Mouse (Mus musculus) embryo, embryonic 11.5 days (tissue): Measurements from ENCODE around the gene Rcvrn.
A peak's percentile ranks its signal among the peaks of the same experiment; 100 is the strongest.

Source experiments
- DNase-seq: peaks from one replicate; pipeline ENCODE4 v3.0.0-alpha.2; 2012; ENCODE audit warnings: low read depth, low spot score

Gene Rcvrn

DNA sequence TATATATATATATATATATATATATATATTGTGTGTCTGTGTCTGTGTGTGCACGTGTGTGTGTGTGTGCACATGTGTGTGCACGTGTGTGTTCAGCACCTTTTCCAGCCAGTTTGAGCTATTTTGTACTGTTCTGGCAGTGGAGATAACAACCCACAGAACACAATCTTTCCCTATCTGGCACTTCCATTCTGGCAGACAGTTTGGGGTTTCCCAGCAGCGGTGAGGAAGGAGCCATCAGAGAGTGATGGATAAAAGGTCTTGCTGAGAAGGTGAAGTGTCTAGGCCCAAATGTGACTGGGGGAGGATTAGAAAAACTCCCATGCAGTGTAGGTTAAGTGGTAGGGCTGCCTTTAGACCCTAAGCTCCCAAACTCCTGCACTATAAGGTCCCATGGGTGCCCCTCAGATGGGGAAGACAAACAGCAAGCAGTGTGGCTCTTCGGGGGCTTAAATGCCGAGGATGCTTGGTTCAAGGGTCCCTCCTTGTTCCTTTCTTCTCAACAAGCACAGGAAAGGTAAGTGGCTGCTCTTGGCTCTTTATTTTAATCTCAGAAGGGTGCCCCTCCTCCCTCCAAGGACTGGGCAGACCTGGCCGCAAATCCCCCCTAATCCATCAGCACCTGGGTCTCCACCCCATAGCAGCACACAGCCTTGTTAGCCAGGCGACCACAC is at the start of gene Rcvrn:
Gene Rcvrn, plus strand, starts transcription at position 624 of the 674 bp plus-strand sequence.
- no peak for DNase-seq

DNA sequence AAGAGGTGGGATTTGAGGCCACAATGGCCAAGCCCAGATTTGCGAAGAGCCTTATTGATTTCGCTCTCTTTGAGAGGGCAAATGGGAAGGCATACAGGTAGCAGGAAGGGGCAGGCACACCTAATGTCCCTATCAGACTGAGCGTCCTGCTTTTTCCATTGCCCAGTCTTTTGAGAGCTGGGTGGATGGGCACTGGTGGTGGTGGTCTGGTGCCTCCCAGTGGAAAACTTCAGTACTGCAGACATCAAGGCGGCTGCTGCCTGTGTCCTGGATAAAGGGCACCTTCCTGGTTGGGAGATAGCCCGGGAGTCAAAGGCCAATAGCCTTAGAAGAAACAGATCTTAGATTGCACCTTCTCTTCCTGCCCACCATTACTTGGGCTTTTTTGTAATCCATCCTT is 47.4 kb upstream of the Rcvrn start:
- peak; percentile 56 for DNase-seq

DNA sequence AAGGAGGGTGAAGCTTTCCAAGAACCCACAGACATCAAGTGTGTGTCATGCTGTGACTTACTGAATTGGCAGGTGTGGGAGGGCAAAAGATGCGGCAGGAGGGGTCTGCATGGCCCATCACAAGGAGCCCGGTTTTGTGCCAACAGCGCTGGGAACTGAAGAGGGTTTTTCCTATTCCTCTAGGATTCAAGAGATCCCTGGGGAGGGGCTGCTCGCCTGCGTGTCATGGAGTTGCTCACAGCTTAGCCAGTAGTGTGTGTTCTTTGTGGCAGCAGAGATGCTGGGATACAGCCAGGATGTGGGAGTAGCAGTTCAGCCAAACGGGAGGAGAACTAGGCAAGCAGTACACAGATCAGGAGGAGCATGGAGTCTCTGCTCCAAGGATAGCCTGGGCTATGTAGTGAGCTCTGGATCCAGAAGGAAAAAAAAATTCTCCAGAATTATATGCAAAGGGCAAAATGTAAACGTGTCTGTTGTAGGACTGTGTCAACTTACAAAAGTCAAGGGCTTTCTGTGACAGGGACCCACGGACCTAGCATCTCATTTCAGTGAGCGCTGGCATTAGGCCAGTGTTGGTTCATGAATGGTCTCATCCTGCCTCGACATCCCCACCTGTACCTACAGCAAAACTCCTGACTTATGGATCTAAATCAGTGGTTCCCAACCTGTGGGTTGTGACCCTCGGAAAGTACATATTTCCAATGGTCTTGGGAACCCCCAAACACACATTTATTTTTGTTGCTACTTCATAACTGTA is 46.3 kb upstream of the Rcvrn start:
- DNase-seq: no peak

DNA sequence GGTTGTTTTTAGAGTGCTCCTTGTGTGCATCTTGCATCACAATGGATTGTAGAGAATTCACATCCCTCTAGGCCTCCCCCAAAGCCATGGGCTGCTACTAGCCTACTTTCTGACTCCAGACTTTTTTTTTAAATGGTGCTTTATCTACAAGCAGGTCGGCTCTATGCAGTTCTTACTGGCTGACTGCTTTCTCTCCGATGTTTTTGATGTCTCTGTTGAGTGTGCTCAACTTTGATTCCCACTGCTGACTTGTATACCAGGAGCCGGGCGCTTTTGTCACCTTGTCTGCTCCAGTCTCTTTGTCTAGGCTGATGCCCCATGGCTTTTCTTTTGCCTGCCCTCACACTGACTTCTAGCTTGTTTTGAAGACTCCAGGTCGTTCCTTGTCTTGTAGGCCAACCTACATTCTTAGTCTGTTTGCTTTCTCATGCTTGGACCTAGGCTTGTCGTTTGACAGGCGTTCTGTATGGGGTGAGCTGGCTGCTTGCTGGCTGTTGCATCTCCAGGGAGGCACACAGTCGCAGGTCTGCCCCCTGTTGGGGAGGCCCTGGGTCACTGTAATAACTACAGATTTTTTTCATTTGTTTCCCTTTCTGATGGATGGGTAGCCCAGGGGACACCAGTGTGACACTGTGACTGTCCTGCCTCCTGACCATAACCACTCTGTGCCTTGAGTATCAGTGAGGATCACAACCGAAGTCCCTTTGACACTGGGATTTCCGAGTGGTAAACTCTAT is 45.0 kb upstream of the Rcvrn start:
- no peak for DNase-seq

DNA sequence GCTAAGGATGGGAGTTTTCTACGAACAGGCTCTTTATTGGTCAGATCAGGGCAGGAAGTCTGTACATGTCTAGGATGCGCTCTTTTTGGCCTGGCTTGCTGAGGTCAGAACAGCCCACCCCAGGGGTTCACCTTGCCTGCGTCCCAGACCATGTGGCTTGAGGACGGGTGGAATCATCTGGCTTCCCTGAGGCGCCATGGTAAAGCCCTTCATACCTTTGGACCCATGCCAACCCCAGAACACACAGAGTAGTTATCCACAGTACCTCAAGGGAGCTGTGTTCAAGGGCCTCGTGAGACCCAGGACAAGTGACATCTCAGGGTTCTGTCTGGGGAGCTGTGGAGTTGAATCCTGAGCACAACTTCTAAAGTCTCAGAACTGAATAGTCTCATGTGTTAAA is 43.4 kb upstream of the Rcvrn start:
- no peak for DNase-seq

DNA sequence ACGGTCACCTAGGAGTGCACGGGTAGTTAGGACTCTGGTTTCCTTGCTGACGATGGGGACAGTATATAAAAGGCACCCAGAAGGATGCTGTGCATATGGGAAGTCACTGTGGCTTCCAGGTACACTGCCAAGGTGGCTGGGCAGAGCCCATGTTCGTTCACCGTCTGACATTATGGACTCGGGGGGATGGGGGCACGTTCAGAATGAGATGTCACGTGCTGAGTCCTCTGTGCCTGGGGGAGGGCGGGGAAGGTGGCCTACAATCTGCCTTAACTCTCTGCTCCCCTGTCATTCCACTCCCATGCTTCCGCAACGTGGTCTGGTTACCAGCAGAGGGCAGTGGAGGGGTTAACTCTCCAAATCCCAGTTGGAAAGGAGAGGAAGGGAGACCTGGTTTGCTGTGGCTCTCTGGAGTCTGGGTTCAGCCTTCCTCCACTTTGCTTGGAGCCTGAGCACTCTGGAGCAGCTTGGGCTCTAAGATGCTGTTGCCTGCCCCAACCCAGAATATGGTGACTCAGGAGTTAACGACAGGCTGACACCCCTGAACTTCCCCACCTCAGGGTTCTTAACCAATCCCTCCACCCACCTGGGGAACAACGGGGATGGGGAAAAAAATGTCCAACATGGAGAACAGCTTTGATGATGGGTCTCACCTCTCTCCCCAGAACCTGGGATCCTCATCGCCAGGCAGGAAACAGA is 42.8 kb upstream of the Rcvrn start:
- peak; percentile 35 for DNase-seq

DNA sequence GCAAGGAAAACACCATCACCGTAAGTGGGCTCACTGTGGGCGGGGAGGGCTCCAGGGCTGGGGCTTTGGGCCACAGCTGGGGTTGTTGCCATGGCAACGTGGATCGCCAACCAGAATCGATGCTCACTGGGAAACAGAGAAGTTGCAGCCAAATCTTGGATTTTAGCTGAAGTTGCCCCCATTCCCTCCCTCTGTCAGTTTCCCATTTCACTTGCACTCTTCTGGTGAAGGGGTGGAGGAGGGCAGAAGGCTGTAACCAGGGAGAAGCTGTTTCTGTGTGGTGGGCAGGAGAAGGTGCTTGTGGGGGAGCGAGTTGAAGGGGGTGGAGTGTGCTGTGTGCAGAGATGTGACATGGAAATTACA is 42.3 kb upstream of the Rcvrn start:
- DNase-seq: no peak

DNA sequence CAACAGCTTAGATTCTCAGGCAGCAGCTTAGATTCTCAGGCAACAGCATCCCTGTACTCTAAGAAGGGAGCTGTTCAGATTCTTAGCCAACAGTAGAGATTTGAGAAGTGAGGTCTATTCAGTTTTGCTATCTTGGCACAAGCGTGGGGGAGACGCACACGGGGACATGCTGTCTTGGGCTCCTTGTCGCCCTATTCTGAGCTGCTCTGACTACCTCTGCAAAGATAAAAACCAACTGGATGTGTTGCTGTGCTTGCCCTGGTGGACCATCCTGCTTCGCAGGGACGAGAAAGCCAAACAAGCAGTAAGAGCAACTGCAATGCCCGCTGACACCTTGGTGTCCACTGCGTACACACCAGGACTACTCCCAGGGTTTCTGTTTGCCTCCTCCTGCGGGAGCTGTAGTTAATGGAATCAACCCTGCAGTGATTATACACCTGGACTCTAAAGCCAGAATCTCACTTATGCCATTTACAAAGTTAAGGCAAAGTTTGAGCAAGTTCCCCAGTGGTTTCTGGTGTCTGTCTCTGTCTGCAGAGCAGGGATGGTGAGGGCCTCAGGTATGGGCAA is 41.5 kb upstream of the Rcvrn start:
- no peak for DNase-seq

DNA sequence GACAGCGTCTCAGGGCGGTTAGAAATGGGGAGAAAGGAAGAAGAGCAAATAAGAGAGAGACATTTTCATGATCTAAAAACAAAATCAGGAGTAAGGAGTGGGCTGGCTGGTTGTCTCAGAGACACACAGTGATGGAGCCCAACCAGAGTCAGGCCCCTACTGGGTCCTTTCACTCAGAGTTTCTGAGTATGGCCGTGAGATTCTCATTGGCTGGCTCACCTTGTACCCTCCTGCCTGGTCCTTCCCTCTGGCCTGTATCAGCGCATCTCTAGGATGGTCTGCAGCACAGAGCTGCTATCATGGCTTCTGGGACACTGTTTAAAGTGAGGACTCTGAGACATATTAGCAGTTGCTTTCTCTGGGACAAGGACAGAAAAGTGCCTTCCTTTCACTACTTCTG is 40.6 kb upstream of the Rcvrn start:
- no peak for DNase-seq

DNA sequence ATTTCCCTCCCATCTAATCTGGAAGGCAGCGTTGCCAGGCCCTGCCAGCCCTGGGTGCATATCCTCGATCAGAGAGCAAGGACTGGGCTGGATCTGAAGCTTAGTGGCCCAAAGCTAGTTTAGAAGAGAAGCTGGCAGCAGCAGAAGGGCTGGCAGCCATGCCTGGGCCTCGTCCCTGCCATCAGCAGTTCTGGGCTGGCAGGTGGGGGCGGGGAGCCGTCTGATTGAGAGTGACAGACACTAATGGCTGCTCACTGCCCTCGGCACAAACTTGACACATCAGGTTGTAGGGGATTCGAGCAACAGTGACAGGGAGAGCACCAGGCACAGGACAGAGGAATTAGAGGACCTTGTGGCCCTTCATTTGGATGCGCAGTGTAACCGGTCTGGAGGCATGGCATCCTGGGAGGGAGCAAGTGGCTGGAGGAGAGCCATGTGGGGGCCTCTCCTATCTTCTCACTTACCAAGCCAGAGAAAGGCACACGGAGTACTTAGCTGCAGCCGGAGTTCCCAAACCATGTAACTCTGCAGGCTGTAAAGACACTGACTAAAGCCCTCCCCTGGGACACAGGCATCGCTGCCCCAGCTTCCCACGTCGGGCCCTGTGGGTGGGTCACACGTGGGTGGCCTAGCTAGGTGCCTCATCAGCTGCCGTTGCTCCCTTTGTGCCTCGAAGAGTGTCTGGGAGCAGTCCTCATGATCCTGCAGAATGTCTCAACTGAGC is 39.7 kb upstream of the Rcvrn start:
- no peak for DNase-seq

DNA sequence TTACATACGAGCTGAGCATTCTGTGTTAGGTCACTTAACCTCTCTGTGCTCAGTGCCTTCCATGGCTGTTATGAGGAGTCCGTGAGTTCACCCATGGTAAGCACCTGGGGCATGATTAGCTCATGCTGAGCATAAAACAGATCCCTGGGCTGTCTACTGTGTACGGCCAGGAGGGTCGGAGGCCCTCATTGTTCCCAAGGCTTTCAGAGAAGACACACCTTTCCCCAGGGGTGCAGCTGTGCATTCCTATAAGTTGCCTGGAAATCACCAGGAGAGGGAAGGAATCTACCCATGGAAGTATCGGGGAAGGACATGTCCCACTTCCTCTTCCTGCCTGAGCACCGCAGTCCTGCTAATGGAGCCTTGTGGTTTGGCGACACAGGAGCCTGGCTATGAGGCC is 38.8 kb upstream of the Rcvrn start:
- no peak for DNase-seq

DNA sequence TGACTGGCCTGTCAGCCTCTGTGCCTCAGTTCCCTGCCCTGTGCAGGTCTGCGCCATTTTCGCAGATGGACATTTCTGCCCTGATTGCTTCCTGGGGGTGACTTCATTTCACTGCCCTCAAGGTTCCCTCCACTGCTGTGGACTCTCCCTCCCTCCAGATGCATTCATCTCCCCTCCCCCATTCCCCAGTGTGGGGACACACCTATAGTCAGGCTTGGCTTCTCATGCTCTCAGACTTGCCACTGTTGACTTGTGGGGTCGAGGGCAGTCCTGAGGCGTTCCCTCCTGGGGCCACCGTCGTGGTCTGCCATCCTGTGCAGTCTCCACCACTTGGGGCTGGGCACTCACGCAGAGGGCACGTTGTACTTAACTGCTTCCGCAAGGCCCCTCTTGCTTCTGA is 38.3 kb upstream of the Rcvrn start:
- DNase-seq: no peak

DNA sequence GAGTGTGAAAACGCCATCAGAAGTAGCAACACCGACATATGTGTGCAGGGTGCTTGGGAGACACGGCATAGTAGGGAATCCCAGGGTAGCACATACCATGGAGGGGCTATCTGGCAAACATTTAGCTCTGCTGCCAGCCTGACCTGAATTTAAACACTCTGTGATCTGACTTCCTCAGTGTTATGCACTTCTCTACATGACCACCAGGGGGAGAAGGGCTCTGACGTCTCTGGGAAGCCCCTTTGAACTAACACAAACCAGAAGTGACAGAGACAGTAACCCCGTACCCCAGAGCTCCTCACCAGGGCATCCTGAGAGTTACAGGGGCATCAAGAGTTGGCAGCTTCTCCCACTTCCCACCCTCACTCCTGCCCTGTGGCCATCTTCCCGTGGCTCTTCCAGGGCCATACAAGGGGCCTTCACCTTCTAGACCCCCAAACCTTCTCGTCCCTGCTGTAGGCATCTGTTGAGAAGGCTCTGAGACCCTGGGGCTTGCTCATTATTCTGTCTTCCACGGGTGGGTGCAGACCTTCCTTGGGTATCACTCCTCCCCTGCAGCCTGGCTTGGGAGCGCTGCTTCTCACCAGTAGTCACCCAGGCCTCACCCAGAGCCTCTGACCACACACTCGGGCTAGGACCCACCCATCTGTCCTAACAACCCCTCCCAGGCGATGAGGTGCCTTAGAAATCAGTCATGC is 37.3 kb upstream of the Rcvrn start:
- DNase-seq: peak; percentile 45

DNA sequence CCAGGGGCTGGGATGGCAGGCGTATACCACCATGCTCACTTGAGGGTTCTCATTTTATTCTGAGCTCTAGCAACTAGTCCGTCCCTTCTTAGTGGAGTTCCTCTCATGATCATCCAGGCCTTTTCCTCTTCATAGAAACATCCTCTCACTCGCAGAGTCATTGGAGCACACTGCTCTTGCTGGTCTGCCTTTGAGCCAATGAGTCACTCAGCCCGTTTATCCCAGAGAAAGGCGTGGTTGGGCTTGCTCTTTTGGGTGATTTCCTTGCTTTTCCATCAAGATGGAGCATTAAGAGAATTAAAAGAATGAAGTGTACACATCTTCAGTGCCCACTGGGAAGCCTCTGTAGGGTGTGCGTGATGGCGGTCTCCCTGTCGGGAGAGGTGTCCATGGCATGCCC is 33.7 kb upstream of the Rcvrn start:
- no peak for DNase-seq

DNA sequence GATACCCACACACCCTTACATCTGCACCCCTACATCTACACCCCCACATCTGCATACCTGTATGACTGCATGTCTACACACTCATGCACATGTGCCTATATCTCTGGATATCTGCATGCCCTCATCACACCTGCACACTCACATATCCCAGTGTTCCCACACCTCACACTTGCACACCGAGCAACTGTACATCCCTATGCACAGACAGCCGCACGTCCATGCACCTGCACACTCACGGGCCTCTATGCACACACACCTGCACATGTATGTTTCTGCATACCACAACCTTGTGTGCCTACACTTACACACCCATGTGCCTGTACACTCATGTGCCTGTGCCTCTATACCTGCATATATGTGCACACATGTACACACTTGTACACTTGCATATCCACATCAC is 31.7 kb upstream of the Rcvrn start:
- DNase-seq: no peak

DNA sequence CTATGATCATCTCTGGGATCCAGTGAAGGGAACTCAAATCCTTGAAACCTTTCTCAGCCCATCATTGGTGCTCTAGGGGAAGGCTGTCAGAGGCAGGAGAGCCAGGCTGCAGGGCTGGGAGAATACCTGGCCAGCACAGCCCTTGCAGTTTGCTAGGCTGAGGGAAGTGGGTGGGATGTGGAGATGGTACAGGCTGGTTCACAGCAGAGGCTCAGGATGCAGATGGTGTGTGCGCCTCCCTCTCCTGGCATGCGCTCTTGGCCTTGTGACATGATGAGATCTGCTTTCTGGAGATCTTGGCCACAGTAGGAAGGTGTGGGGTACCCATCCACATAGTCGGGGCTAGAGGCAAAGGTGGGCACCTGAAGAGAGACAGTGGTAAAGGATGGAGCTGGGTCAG is 30.9 kb upstream of the Rcvrn start:
- no peak for DNase-seq

DNA sequence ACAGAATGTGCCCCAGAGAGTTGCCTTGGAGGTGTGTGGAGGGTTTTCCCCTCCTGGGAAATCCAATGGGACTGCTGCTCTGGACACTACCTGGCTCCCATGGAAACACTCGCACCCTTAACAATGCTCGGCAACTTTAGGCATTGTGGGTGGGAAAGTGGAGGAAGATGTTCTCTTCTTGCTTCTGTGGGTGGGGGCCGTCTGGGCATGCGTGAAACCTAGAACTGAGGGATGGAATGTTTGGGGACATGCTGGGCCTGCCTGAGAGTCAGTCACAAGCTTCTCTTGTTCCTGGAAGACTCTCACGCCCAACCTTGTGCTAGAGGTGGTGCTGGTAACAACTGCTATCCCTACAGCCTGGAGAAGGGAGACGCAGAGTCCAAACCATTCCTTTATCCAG is 30.2 kb upstream of the Rcvrn start:
- no peak for DNase-seq

DNA sequence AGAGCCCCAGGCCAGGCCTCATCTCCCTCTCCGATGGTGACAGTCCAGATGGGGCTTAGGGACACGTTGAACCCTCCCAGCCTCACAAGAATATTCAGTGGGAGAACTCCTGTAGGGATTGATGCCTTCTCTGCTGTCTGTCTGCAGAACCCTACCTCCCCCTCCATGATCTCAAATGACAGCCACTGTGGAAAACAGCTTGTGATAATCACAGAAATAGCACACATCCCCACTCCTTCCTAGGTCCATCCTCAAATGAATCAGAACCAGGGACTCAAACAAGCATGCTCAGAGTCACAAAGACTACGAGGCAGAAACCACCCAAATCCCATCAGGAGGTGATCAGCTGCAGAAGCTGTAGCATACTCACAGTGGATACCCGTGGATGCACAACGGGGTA is 29.0 kb upstream of the Rcvrn start:
- no peak for DNase-seq

DNA sequence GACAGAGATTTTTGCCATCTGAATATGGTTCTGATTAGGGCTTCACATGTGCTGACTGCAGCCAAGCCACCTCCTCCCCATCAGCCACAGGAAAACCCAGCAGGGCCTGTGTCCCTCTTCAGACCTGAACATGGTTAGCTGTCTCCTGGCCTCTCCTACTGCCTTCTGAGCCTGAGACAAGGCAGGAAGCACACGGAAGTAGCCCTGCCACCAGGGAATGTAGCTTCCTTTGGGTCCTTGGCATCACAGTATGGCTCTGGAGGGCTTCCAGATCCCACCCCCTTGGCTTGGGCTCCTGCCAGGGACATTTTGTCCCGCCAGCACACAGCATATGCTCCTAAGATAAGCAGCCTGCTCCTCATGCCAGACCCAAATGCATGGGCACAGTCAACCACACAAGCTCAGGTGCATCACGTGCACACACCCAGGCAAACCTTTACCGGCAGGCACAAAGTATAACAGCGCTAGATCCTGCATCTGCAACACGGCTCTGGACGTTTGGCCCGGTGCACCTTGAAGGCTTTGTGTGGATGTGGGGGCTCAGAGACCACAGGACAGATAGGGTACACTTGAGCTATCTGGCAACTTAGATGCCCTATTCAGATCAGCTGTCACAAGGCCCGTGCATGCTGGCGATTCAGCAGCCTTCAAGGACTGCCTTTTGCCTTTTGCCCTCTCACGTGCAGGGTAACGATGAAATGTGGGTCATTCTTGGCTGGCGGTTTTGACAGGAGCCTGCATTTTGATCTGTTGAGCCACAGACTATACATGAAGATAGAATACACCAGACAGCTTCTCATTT is 27.4 kb upstream of the Rcvrn start:
- no peak for DNase-seq
